Mouse (Mus musculus): ENCODE results near the gene Epb41l5. TPM values are rescaled to one million over a fixed set of nuclear protein-coding genes. Genes with fewer than 3 reads are reported as not detected.

Epb41l5 gene
- polyA plus RNA-seq, 1 experiment: 0.11 TPM

- no peaks in the 10 kb centered on the region for H3K27me3 ChIP-seq (ENCODE audit: control insufficient read depth)
- no peak overlapping the region for H3K4me3 ChIP-seq (replicated peaks)
- TF ChIP-seq GATA1 (IDR thresholded peaks at IDR 0.05; ENCODE audit: low read length): no peak
- TF ChIP-seq TAL1 (IDR thresholded peaks at IDR 0.05; ENCODE audit: low read length): no peak
- peaks cover 8% of the 10 kb centered on the region for H3K36me3 ChIP-seq (ENCODE audit: control insufficient read depth)
- no peaks in the 10 kb centered on the region for H3K9me3 ChIP-seq (ENCODE audit: control insufficient read depth, low read length)
- no peaks in the 10 kb centered on the region for H3K4me1 ChIP-seq (ENCODE audit: control insufficient read depth)
These were observed 43.4 kb downstream of the Epb41l5 start for GRCm38 (mm10) chr1:119605396-119605795.

- no peaks in the 10 kb centered on the region for H3K4me1 ChIP-seq (ENCODE audit: control insufficient read depth)
- TF ChIP-seq GATA1 (IDR thresholded peaks at IDR 0.05; ENCODE audit: low read length) (no peak), TAL1 (IDR thresholded peaks at IDR 0.05; ENCODE audit: low read length) (no peak)
- peaks cover 3% of the 10 kb centered on the region; the same call in 1 of the 2 replicates for H3K36me3 ChIP-seq (ENCODE audit: control insufficient read depth)
- H3K27me3 ChIP-seq (ENCODE audit: control insufficient read depth): no peaks in the 10 kb centered on the region
- H3K4me3 ChIP-seq (replicated peaks): no peak overlapping the region
- no peaks in the 10 kb centered on the region for H3K9me3 ChIP-seq (ENCODE audit: control insufficient read depth, low read length)
These were observed 46.4 kb downstream of the Epb41l5 start for GRCm38 (mm10) chr1:119602448-119602847.

GRCm38 (mm10) chr1:119598855-119599254, 49.9 kb downstream of the Epb41l5 start:
- H3K27me3 ChIP-seq (ENCODE audit: control insufficient read depth): no peaks in the 10 kb centered on the region
- peaks cover 6% of the 10 kb centered on the region; the same call in 1 of the 2 replicates for H3K36me3 ChIP-seq (ENCODE audit: control insufficient read depth)
- no peaks in the 10 kb centered on the region for H3K4me1 ChIP-seq (ENCODE audit: control insufficient read depth)
- no peaks in the 10 kb centered on the region for H3K9me3 ChIP-seq (ENCODE audit: control insufficient read depth, low read length)
- TF ChIP-seq GATA1 (IDR thresholded peaks at IDR 0.05; ENCODE audit: low read length) (no peak), TAL1 (IDR thresholded peaks at IDR 0.05; ENCODE audit: low read length) (no peak)
- no peak overlapping the region for H3K4me3 ChIP-seq (replicated peaks)

GRCm38 (mm10) chr1:119596954-119597480, 51.8 kb downstream of the Epb41l5 start:
- Histone ChIP-seq H3K36me3 (ENCODE audit: control insufficient read depth) (peaks cover 6% of the 10 kb centered on the region; the same call in 1 of the 2 replicates), H3K27me3 (ENCODE audit: control insufficient read depth) (no peaks in the 10 kb centered on the region), H3K4me3 (replicated peaks) (no peak overlapping the region), H3K4me1 (ENCODE audit: control insufficient read depth) (no peaks in the 10 kb centered on the region), H3K9me3 (ENCODE audit: control insufficient read depth, low read length) (no peaks in the 10 kb centered on the region)
- TF ChIP-seq GATA1 (IDR thresholded peaks at IDR 0.05; ENCODE audit: low read length): no peak
- TF ChIP-seq TAL1 (IDR thresholded peaks at IDR 0.05; ENCODE audit: low read length): no peak

GRCm38 (mm10) chr1:119590041-119590440, 58.8 kb downstream of the Epb41l5 start:
- no peaks in the 10 kb centered on the region for H3K27me3 ChIP-seq (ENCODE audit: control insufficient read depth)
- TF ChIP-seq TAL1 (IDR thresholded peaks at IDR 0.05; ENCODE audit: low read length) (no peak), GATA1 (IDR thresholded peaks at IDR 0.05; ENCODE audit: low read length) (no peak)
- no peak overlapping the region for H3K4me3 ChIP-seq (replicated peaks)
- H3K36me3 ChIP-seq (ENCODE audit: control insufficient read depth): no peaks in the 10 kb centered on the region
- H3K9me3 ChIP-seq (ENCODE audit: control insufficient read depth, low read length): no peaks in the 10 kb centered on the region
- peaks cover 20% of the 10 kb centered on the region for H3K4me1 ChIP-seq (ENCODE audit: control insufficient read depth)

- Histone ChIP-seq H3K4me3 (replicated peaks) (no peak overlapping the region), H3K4me1 (ENCODE audit: control insufficient read depth) (peaks cover 20% of the 10 kb centered on the region), H3K36me3 (ENCODE audit: control insufficient read depth) (no peaks in the 10 kb centered on the region), H3K9me3 (ENCODE audit: control insufficient read depth, low read length) (no peaks in the 10 kb centered on the region), H3K27me3 (ENCODE audit: control insufficient read depth) (no peaks in the 10 kb centered on the region)
- TF ChIP-seq TAL1 (IDR thresholded peaks at IDR 0.05; ENCODE audit: low read length) (no peak), GATA1 (IDR thresholded peaks at IDR 0.05; ENCODE audit: low read length) (no peak)
These were observed 63.8 kb downstream of the Epb41l5 start for GRCm38 (mm10) chr1:119584974-119585373.

- TF ChIP-seq TAL1 (IDR thresholded peaks at IDR 0.05; ENCODE audit: low read length) (no peak), GATA1 (IDR thresholded peaks at IDR 0.05; ENCODE audit: low read length) (no peak)
- Histone ChIP-seq H3K4me3 (replicated peaks) (no peak overlapping the region), H3K9me3 (ENCODE audit: control insufficient read depth, low read length) (no peaks in the 10 kb centered on the region), H3K27me3 (ENCODE audit: control insufficient read depth) (no peaks in the 10 kb centered on the region), H3K36me3 (ENCODE audit: control insufficient read depth) (no peaks in the 10 kb centered on the region; the same call in 1 of the 2 replicates), H3K4me1 (ENCODE audit: control insufficient read depth) (peaks cover 38% of the 10 kb centered on the region)
These were observed 78.7 kb downstream of the Epb41l5 start for GRCm38 (mm10) chr1:119570134-119570533.

- H3K4me3 ChIP-seq (replicated peaks): no peak overlapping the region
- H3K4me1 ChIP-seq (ENCODE audit: control insufficient read depth): peaks cover 22% of the 10 kb centered on the region
- H3K9me3 ChIP-seq (ENCODE audit: control insufficient read depth, low read length): no peaks in the 10 kb centered on the region
- no peaks in the 10 kb centered on the region; the same call in 1 of the 2 replicates for H3K36me3 ChIP-seq (ENCODE audit: control insufficient read depth)
- no peaks in the 10 kb centered on the region for H3K27me3 ChIP-seq (ENCODE audit: control insufficient read depth)
- TF ChIP-seq TAL1 (IDR thresholded peaks at IDR 0.05; ENCODE audit: low read length): no peak
- TF ChIP-seq GATA1 (IDR thresholded peaks at IDR 0.05; ENCODE audit: low read length): no peak
These were observed 83.3 kb downstream of the Epb41l5 start for GRCm38 (mm10) chr1:119565531-119565930.

GRCm38 (mm10) chr1:119557641-119558395, 91.0 kb downstream of the Epb41l5 start:
- Histone ChIP-seq H3K36me3 (ENCODE audit: control insufficient read depth) (peaks cover 2% of the 10 kb centered on the region), H3K9me3 (ENCODE audit: control insufficient read depth, low read length) (no peaks in the 10 kb centered on the region), H3K4me1 (ENCODE audit: control insufficient read depth) (no peaks in the 10 kb centered on the region), H3K27me3 (ENCODE audit: control insufficient read depth) (no peaks in the 10 kb centered on the region), H3K4me3 (replicated peaks) (no peak overlapping the region)
- no peak for TF ChIP-seq GATA1 (IDR thresholded peaks at IDR 0.05; ENCODE audit: low read length)
- no peak for TF ChIP-seq TAL1 (IDR thresholded peaks at IDR 0.05; ENCODE audit: low read length)

Measured in erythroblast, embryonic 14.5 days (primary cell).